Mouse (Mus musculus) forebrain, embryonic 10.5 days (tissue): ENCODE data around the gene Kcne3. TPM values are rescaled to one million over a fixed set of nuclear protein-coding genes. Genes with fewer than 3 reads are reported as not detected.

Experiments
- DNase-seq: peaks from one replicate; pipeline ENCODE4 v3.0.0-alpha.2; 2017; ENCODE audit warnings: low spot score; ENCODE audit errors: extremely low spot score
- H3K27ac ChIP-seq: fragments of 300-500 bp; sonication (generic); 2 replicates; pipeline ENCODE4 v1.5.1; 2016; ENCODE audit warnings: mild to moderate bottlenecking
- H3K27me3 ChIP-seq: fragments of 300-500 bp; sonication (generic); 2 replicates; pipeline ENCODE4 v1.6.1; 2016; ENCODE audit warnings: mild to moderate bottlenecking; ENCODE audit not compliant: poor library complexity, severe bottlenecking
- H3K36me3 ChIP-seq: fragments of 300-500 bp; sonication (generic); replicated peaks from 2 replicates; pipeline ENCODE4 v1.6.1; 2016; ENCODE audit warnings: mild to moderate bottlenecking, moderate library complexity
- H3K4me1 ChIP-seq: fragments of 300-500 bp; sonication (generic); 2 replicates; pipeline ENCODE4 v1.6.1; 2016
- H3K4me3 ChIP-seq: fragments of 300-500 bp; sonication (generic); 2 replicates; pipeline ENCODE4 v1.5.1; 2016; ENCODE audit warnings: mild to moderate bottlenecking, moderate library complexity
- H3K9me3 ChIP-seq: fragments of 300-500 bp; sonication (generic); 2 replicates; pipeline ENCODE4 v1.6.1; 2016; ENCODE audit warnings: mild to moderate bottlenecking, moderate library complexity
- WGBS: fragments of 180-500 bp; shearing (Covaris S2); methylation state at CpG from one replicate; pipeline ENCODE4 v1.1.7; 2016; 5-methylcytosine and 5-hydroxymethylcytosine counted together
- polyA plus RNA-seq: library from polyadenylated mRNA; unstranded; fragments of >200 nt; fragmentation: Nextera tagmentation; extraction: Ambion mirVana; gene quantifications from 2 replicates; pipeline ENCODE4 v1.2.1, GENCODE M21; 2016

Kcne3 gene
- polyA plus RNA-seq, 1 experiment from 2014 or later: 6.5 TPM

DNA sequence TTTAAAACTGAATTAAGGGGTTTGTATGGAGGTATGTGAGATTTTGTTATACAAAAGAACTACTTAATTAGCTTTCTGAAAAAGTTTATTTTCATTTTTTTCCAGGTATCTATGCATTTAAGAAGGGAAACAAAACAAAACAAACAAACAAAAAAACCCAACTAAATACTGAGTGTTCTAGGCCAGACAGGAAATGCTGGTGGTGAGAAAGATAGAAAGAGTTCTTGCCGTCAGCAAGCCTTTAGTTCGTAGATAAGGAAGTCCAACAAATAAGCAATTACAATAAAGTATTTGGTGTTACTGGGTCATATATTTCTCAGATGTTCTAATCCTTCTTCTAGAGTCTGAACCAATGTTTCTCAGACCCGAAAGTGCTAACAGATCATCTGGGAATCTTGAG lies 52.7 kb downstream of the Kcne3 start:
- DNase-seq: no peak
- no peak overlapping the region for H3K27ac ChIP-seq
- H3K4me3 ChIP-seq: peak overlapping the region; percentile 86; the same call in 1 of the 2 replicates
- no peaks in the 10 kb centered on the region for H3K9me3 ChIP-seq
- H3K36me3 ChIP-seq: no peaks in the 10 kb centered on the region
- peaks cover 13% of the 10 kb centered on the region for H3K4me1 ChIP-seq
- peaks cover 13% of the 10 kb centered on the region; the same call in 1 of the 2 replicates for H3K27me3 ChIP-seq
- 70% methylated on average over 3 of the region's 3 CpGs for WGBS

DNA sequence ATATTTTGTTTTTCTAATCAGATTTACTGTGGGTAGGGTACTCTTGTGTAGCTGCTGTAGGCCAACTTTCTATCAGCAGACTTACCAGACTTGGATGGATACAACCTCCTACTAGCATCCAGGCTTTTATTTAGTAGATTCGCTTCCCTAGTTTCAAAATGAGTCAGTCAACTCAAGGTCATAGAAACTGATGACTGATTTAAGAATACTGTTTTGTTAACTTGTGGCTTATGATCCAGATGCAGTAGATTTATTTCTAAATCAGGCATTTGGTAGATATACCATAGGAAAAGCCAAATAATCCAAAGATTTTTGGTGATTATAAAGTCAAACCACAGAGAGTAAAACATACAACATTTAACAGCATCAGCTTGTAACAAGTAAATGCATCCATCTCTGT lies 54.3 kb downstream of the Kcne3 start:
- DNase-seq: no peak
- Histone ChIP-seq H3K27ac (no peak overlapping the region), H3K4me1 (peaks cover 13% of the 10 kb centered on the region), H3K27me3 (peaks cover 13% of the 10 kb centered on the region; the same call in 1 of the 2 replicates), H3K9me3 (no peaks in the 10 kb centered on the region), H3K36me3 (no peaks in the 10 kb centered on the region), H3K4me3 (no peak overlapping the region)
- 93% methylated on average over 1 of the region's 1 CpGs for WGBS

DNA sequence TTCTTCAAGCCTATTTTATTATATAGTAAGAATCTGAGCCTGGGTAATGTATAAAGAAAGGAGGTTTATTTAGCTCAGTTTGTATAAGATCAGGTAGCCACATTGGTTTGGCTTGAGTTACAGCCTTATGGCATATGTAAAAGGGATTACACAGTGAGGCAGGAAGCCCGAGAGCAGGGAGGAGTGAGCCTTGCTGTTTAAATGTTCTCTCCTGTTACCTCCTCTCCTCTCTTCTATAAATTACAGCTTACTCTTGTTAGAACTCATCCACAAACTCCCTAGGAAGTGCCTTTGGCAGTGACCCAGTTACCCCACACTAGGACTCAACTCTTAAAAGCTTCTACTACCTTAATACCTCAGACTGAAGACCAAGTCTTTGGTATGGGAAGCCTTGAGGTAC lies 55.4 kb downstream of the Kcne3 start:
- Histone ChIP-seq H3K27ac (no peak overlapping the region), H3K36me3 (no peaks in the 10 kb centered on the region), H3K4me3 (no peak overlapping the region), H3K27me3 (peaks cover 10% of the 10 kb centered on the region; the same call in 1 of the 2 replicates), H3K4me1 (peaks cover 13% of the 10 kb centered on the region), H3K9me3 (no peaks in the 10 kb centered on the region)
- 73% methylated on average over 1 of the region's 1 CpGs for WGBS
- DNase-seq: no peak

DNA sequence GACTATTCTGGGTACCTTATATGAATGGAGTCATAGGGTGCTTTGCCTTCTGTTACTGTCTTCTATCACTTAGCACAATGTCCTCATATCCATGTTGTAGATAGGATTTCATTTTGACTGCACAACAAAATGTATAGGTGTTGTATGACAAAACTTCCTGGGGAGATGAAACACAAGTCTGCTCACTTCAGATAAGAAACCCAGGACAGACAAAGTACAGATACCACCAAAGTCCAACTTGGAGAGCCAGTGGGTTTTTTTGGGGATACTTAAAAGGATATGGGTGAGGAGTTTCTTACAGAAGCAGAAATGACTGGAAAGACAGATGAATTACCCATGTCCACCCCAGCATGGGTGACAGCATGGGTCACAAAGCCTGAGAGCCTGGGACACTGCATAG lies 57.4 kb downstream of the Kcne3 start:
- Histone ChIP-seq H3K36me3 (no peaks in the 10 kb centered on the region), H3K9me3 (no peaks in the 10 kb centered on the region), H3K27me3 (peaks cover 7% of the 10 kb centered on the region; the same call in 1 of the 2 replicates), H3K4me1 (peaks cover 2% of the 10 kb centered on the region), H3K27ac (no peak overlapping the region), H3K4me3 (no peak overlapping the region)
- DNase-seq: no peak

Other genes with a start within 250 kb of the Kcne3 start
- gene Rnf169, start 196.1 kb upstream of the Kcne3 start, polyA plus RNA-seq: 4.1 and 4.2 TPM in 2 replicates
- 0.41 and 0.48 TPM in 2 replicates for gene Chrdl2, start 170.3 kb upstream of the Kcne3 start, polyA plus RNA-seq
- gene Pold3, start 54.9 kb upstream of the Kcne3 start, polyA plus RNA-seq: 139 and 140 TPM in 2 replicates
- gene Lipt2, start 17.2 kb upstream of the Kcne3 start, polyA plus RNA-seq: 22.7 and 24.7 TPM in 2 replicates
- 3.1 and 3.7 TPM in 2 replicates for gene Pgm2l1, start 50.9 kb downstream of the Kcne3 start, polyA plus RNA-seq
- 0.27 and 0.81 TPM in 2 replicates for gene P4ha3, start 109.0 kb downstream of the Kcne3 start, polyA plus RNA-seq
- 38.9 and 39.4 TPM in 2 replicates for gene C2cd3, start 195.7 kb downstream of the Kcne3 start, polyA plus RNA-seq
- gene Ppme1, start 195.8 kb downstream of the Kcne3 start, polyA plus RNA-seq: 80.2 and 84.3 TPM in 2 replicates